Mouse (Mus musculus) lung, postnatal 25 days (tissue): ENCODE data around the gene Tsn.

Source experiments
- DNase-seq: peaks from one replicate; pipeline ENCODE4 v3.0.0; 2022; ENCODE audit warnings: low spot score

Gene Tsn

GRCm38 (mm10) chr1:118311622-118312326 is at the start of gene Tsn:
Tsn (minus strand) TSS chr1:118311739.
- peak; percentile 21 for DNase-seq

GRCm38 (mm10) chr1:118359071-118359761 is 47.7 kb upstream of the Tsn start:
- DNase-seq = no peak

GRCm38 (mm10) chr1:118349922-118350321 is 38.4 kb upstream of the Tsn start:
- no peak for DNase-seq

- DNase-seq = peak; percentile 34
Observed at GRCm38 (mm10) chr1:118343649-118344435, 32.3 kb upstream of the Tsn start.

- no peak for DNase-seq
Observed at GRCm38 (mm10) chr1:118337921-118338320, 26.4 kb upstream of the Tsn start.

GRCm38 (mm10) chr1:118335847-118336246 is 24.3 kb upstream of the Tsn start:
- DNase-seq = no peak

- no peak for DNase-seq
Observed at GRCm38 (mm10) chr1:118334749-118335713, 23.5 kb upstream of the Tsn start.

- DNase-seq = peak; percentile 95
Observed at GRCm38 (mm10) chr1:118321661-118322201, 10.2 kb upstream of the Tsn start, which contains the start of gene Nifk. Nifk (plus strand) TSS chr1:118321839.

- no peak for DNase-seq
Observed at GRCm38 (mm10) chr1:118320696-118321095, 9.2 kb upstream of the Tsn start.

- DNase-seq = peak; percentile 87
Observed at GRCm38 (mm10) chr1:118310780-118311621, 538 bp downstream of the Tsn start.

- no peak for DNase-seq
Observed at GRCm38 (mm10) chr1:118297719-118298118, 13.8 kb downstream of the Tsn start.

- peak; percentile 85 for DNase-seq
Observed at GRCm38 (mm10) chr1:118296673-118297072, 14.9 kb downstream of the Tsn start.

- peak; percentile 72 for DNase-seq
Observed at GRCm38 (mm10) chr1:118294826-118295225, 16.7 kb downstream of the Tsn start.

GRCm38 (mm10) chr1:118294192-118294591 is 17.3 kb downstream of the Tsn start:
- no peak for DNase-seq

GRCm38 (mm10) chr1:118292291-118292690 is 19.2 kb downstream of the Tsn start:
- DNase-seq = peak; percentile 58

- DNase-seq = peak; percentile 21
Observed at GRCm38 (mm10) chr1:118275139-118275538, 36.4 kb downstream of the Tsn start.

- DNase-seq = no peak
Observed at GRCm38 (mm10) chr1:118251931-118252330, 59.6 kb downstream of the Tsn start.
